Mouse (Mus musculus) neural tube, embryonic 11.5 days (tissue): ENCODE data around the gene Spag5. TPM values are rescaled to one million over a fixed set of nuclear protein-coding genes. Genes with fewer than 3 reads are reported as not detected.
"Not testable (repeated sequence)": the region's sequence is repeated elsewhere in the genome, so short reads cannot be mapped to it uniquely, and the experiment has no call there.

Experiments
- ATAC-seq: fragments of 200-750 bp; cut with Nextera tagmentation; 2 replicates; pipeline ENCODE4 v1.8.0; 2017; ENCODE audit warnings: moderate number of reproducible peaks, mild to moderate bottlenecking, moderate TSS enrichment, moderate library complexity; ENCODE audit not compliant: insufficient read depth, low FRiP score, low TSS enrichment
- DNase-seq: peaks from one replicate; pipeline ENCODE4 v3.0.0-alpha.2; 2015; ENCODE audit warnings: low spot score
- H3K27ac ChIP-seq: fragments of 300-500 bp; sonication (generic); 2 replicates; pipeline ENCODE4 v1.5.1; 2014; ENCODE audit warnings: low read depth, mild to moderate bottlenecking, low read length
- H3K27me3 ChIP-seq: fragments of 300-500 bp; sonication (generic); 2 replicates; pipeline ENCODE4 v1.6.1; 2014; ENCODE audit warnings: mild to moderate bottlenecking, low read length, mixed read lengths; ENCODE audit not compliant: control insufficient read depth, insufficient read depth
- H3K36me3 ChIP-seq: fragments of 300-500 bp; sonication (generic); 2 replicates; pipeline ENCODE4 v1.6.1; 2014; ENCODE audit warnings: mild to moderate bottlenecking, low read length, moderate library complexity, mixed read lengths; ENCODE audit not compliant: control insufficient read depth, insufficient read depth
- H3K4me1 ChIP-seq: fragments of 300-500 bp; sonication (generic); 2 replicates; pipeline ENCODE4 v1.6.1; 2014; ENCODE audit warnings: low read length, mixed read lengths; ENCODE audit not compliant: control insufficient read depth, insufficient read depth
- H3K4me2 ChIP-seq: fragments of 300-500 bp; sonication (generic); 2 replicates; pipeline ENCODE4 v1.6.1; 2014; ENCODE audit warnings: low read depth, mild to moderate bottlenecking, moderate library complexity
- H3K4me3 ChIP-seq: fragments of 300-500 bp; sonication (generic); 2 replicates; pipeline ENCODE4 v1.5.1; 2014; ENCODE audit warnings: low read depth, low read length
- H3K9ac ChIP-seq: fragments of 300-500 bp; sonication (generic); 2 replicates; pipeline ENCODE4 v1.6.1; 2014; ENCODE audit warnings: mild to moderate bottlenecking, low read length
- H3K9me3 ChIP-seq: fragments of 300-500 bp; sonication (generic); 2 replicates; pipeline ENCODE4 v1.6.1; 2016; ENCODE audit warnings: low read length; ENCODE audit not compliant: control insufficient read depth
- WGBS: fragments of 180-500 bp; shearing (Covaris S2); extraction: QIAGEN DNeasy Blood & Tissue Kit; methylation state at CpG from one replicate; pipeline ENCODE4 v1.1.7; 2014; 5-methylcytosine and 5-hydroxymethylcytosine counted together
- polyA plus RNA-seq: library from polyadenylated mRNA; unstranded; fragments of >200 nt; fragmentation: Nextera tagmentation; extraction: Ambion mirVana; gene quantifications from 2 replicates; pipeline ENCODE4 v1.2.1, GENCODE M21; 2014

The Spag5 gene
- polyA plus RNA-seq, 1 experiment from 2014 or later: 52.7 TPM

DNA sequence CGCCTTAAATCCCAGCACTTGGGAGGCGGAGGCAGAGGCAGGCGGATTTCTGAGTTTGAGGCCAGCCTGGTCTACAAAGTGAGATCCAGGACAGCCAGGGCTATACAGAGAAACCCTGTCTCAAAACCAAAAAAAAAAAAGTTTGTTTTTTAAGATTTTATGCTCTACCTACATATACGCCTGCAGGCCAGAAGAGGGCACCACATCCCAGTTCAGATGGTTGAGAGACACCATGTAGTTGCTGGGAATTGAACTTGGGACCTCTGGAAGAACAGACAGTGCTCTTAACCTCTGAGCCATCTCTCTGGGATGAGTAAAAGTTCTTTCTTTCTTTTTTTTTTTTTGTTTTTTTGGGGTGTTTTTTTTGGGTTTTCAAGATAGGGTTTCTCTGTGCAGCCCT, 25.2 kb upstream of the Spag5 start:
- H3K27ac ChIP-seq, H3K4me2 ChIP-seq, H3K27me3 ChIP-seq, ATAC-seq, H3K4me1 ChIP-seq, DNase-seq, H3K4me3 ChIP-seq, H3K9ac ChIP-seq, H3K9me3 ChIP-seq: not testable (repeated sequence)
- peaks cover 45% of the 10 kb centered on the region for H3K36me3 ChIP-seq
- WGBS: 97% methylated on average over 4 of the region's 4 CpGs

DNA sequence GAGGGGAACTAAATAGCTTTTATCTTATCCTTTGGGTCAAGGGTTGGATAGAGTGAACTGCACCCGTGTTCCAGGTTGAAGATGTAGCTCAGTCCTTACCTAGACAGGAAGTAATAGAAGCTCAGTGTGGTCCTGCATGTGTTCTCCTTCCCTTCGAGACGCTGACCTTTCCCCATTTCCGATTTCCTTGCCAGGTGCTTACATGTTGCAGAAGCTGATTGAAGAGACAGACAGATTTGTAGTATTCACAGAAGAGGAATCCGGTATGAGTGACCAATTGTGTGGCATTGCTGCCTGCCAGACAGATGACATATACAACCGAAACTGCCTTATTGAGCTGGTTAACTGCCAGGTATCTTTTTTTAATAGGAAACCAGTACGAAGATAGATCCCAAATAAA, 22.5 kb upstream of the Spag5 start:
- H3K36me3 ChIP-seq: peaks cover 36% of the 10 kb centered on the region
- H3K4me1 ChIP-seq: no peaks in the 10 kb centered on the region
- DNase-seq (no peak), ATAC-seq (no peak)
- WGBS: 91% methylated on average over 7 of the region's 7 CpGs
- no peak overlapping the region for H3K27ac ChIP-seq
- no peaks in the 10 kb centered on the region for H3K27me3 ChIP-seq
- H3K9me3 ChIP-seq: no peaks in the 10 kb centered on the region
- no peak overlapping the region for H3K9ac ChIP-seq
- H3K4me2 ChIP-seq: no peak overlapping the region
- H3K4me3 ChIP-seq: no peak overlapping the region

GRCm38 (mm10) chr11:78279586-78279985, 21.7 kb upstream of the Spag5 start:
- H3K4me1 ChIP-seq: no peaks in the 10 kb centered on the region

GRCm38 (mm10) chr11:78289146-78289763, 12.1 kb upstream of the Spag5 start:
- Histone ChIP-seq H3K27me3 (no peaks in the 10 kb centered on the region), H3K4me1 (no peaks in the 10 kb centered on the region), H3K9ac (no peak overlapping the region), H3K36me3 (peaks cover 17% of the 10 kb centered on the region), H3K27ac (no peak overlapping the region), H3K4me2 (no peak overlapping the region), H3K9me3 (no peaks in the 10 kb centered on the region), H3K4me3 (no peak overlapping the region)
- no peak for DNase-seq
- 89% methylated on average over 7 of the region's 7 CpGs for WGBS
- ATAC-seq: no peak

More at GRCm38 (mm10) chr11:78279586-78279985, 21.7 kb upstream of the Spag5 start:
- no peak for ATAC-seq
- Histone ChIP-seq H3K36me3 (peaks cover 33% of the 10 kb centered on the region), H3K9ac (no peak overlapping the region), H3K9me3 (no peaks in the 10 kb centered on the region), H3K27ac (no peak overlapping the region), H3K4me2 (no peak overlapping the region), H3K4me3 (no peak overlapping the region), H3K27me3 (no peaks in the 10 kb centered on the region)
- 96% methylated on average over 4 of the region's 4 CpGs for WGBS
- no peak for DNase-seq

DNA sequence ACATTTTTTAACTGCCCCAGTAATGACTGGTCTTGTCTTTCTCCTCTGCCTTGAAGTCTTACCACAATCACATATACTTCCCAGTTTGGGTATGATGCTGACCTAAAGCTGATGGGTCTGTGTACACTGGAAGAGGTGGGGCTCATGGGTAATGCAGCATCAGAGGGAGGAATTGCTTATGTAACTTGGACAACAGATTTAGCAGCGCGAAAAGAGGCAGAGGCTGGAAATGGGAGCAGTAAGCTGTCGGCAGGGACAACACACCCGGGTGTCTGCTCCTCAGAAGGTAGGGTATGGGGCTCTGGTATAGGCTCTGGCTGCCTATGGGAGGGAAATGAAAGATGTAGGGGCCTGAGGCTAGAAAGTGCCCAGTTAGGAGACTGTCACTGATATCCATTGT, 10.7 kb upstream of the Spag5 start, which contains the start of gene BC030499:
Gene BC030499 (plus strand): TSS at position 188 of the 400 bp plus-strand sequence.
- Histone ChIP-seq H3K4me1 (no peaks in the 10 kb centered on the region), H3K4me3 (no peak within 1 kb of the TSS), H3K9ac (no peak within 1 kb of the TSS), H3K27ac (no peak within 1 kb of the TSS), H3K36me3 (peaks cover 10% of the 10 kb centered on the region), H3K4me2 (no peak within 1 kb of the TSS), H3K27me3 (no peaks in the 10 kb centered on the region), H3K9me3 (no peaks in the 10 kb centered on the region)
- DNase-seq: no peak
- 95% methylated on average over 4 of the region's 4 CpGs for WGBS
- ATAC-seq: no peak

GRCm38 (mm10) chr11:78294585-78294984, 6.7 kb upstream of the Spag5 start:
- no peaks in the 10 kb centered on the region for H3K27me3 ChIP-seq
- no peak overlapping the region for H3K9ac ChIP-seq
- DNase-seq (no peak), ATAC-seq (no peak)
- 92% methylated on average over 6 of the region's 6 CpGs for WGBS
- no peaks in the 10 kb centered on the region for H3K9me3 ChIP-seq
- H3K4me1 ChIP-seq: no peaks in the 10 kb centered on the region
- H3K27ac ChIP-seq: no peak overlapping the region
- peaks cover 5% of the 10 kb centered on the region for H3K36me3 ChIP-seq
- no peak overlapping the region for H3K4me3 ChIP-seq
- no peak overlapping the region for H3K4me2 ChIP-seq

- ATAC-seq: no peak; the same call in 1 of the 2 replicates
- Histone ChIP-seq H3K4me1 (no peaks in the 10 kb centered on the region), H3K9me3 (no peaks in the 10 kb centered on the region), H3K4me2 (peak overlapping the region; percentile 75), H3K4me3 (peak overlapping the region; percentile 81), H3K9ac (peak overlapping the region; percentile 77), H3K27ac (no peak overlapping the region), H3K27me3 (no peaks in the 10 kb centered on the region), H3K36me3 (peaks cover 5% of the 10 kb centered on the region; the same call in 1 of the 2 replicates)
- 67% methylated on average over 7 of the region's 7 CpGs for WGBS
- no peak for DNase-seq
Observed at GRCm38 (mm10) chr11:78300917-78301316, 412 bp upstream of the Spag5 start.

- Histone ChIP-seq H3K9me3 (no peaks in the 10 kb centered on the region), H3K9ac (no peak overlapping the region), H3K4me1 (no peaks in the 10 kb centered on the region), H3K4me2 (no peak overlapping the region), H3K27me3 (no peaks in the 10 kb centered on the region), H3K36me3 (peaks cover 9% of the 10 kb centered on the region), H3K4me3 (no peak overlapping the region), H3K27ac (no peak overlapping the region)
- DNase-seq (no peak), ATAC-seq (no peak)
- WGBS: 95% methylated on average over 4 of the region's 4 CpGs
Observed at GRCm38 (mm10) chr11:78305272-78305671, 3.9 kb downstream of the Spag5 start.

DNA sequence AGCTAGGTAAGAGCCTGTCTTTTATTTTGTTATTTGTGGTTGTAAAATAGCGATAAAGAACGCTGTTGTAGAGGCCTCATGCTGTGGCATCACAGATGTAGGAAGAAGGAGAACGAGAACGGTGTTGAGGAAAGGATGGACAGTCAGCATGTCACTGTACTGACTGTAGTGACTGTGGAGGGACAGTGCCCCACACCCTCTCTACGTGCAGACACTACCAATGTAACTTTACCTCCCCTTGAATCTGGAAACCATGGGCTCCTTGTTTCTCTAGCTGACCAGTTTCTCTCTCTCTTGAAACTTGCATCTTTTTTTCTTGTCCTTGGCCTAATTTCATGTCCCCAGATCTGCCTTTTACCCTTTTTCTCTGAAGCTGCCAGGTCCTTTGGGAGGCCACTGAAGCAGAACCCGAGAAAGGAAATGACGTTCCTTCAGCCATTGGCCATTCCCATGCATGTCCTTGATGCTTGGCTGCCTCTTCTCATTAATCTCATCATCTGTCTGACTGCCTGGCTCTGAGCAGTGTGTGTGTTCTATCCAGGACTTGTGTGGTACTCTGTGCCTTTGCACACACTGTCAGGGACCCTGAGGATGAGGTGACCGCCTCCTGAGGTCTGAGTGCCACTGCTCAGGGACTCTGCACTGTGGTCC, 9.7 kb downstream of the Spag5 start:
- 84% methylated on average over 8 of the region's 8 CpGs for WGBS
- no peaks in the 10 kb centered on the region for H3K27me3 ChIP-seq
- H3K36me3 ChIP-seq: peaks cover 30% of the 10 kb centered on the region
- no peak overlapping the region for H3K9ac ChIP-seq
- no peaks in the 10 kb centered on the region for H3K9me3 ChIP-seq
- no peak overlapping the region for H3K27ac ChIP-seq
- ATAC-seq (no peak), DNase-seq (no peak)
- no peak overlapping the region for H3K4me2 ChIP-seq
- H3K4me3 ChIP-seq: no peak overlapping the region
- no peaks in the 10 kb centered on the region for H3K4me1 ChIP-seq
